Mouse (Mus musculus) embryonic fibroblast, embryonic 13.5 days (primary cell): ENCODE data around the gene Pcsk5. TPM values are rescaled to one million over a fixed set of nuclear protein-coding genes. Genes with fewer than 3 reads are reported as not detected.

Source experiments
- H3K27ac ChIP-seq: 2 replicates; pipeline ENCODE4 v1.5.1; 2012; ENCODE audit warnings: low read length, control low read depth, inconsistent platforms; ENCODE audit not compliant: insufficient read depth
- H3K4me1 ChIP-seq: 2 replicates; pipeline ENCODE4 v1.6.1; 2011; ENCODE audit warnings: low read length; ENCODE audit not compliant: control insufficient read depth, insufficient read depth
- H3K4me3 ChIP-seq: 2 replicates; pipeline ENCODE4 v1.5.1; 2011; ENCODE audit warnings: mild to moderate bottlenecking, control low read depth, low read length; ENCODE audit not compliant: insufficient read depth
- CTCF ChIP-seq: IDR thresholded peaks from 2 replicates; pipeline ENCODE4 v1.5.1; 2011; ENCODE audit warnings: mild to moderate bottlenecking, control low read depth, low read length, moderate library complexity, borderline replicate concordance; ENCODE audit not compliant: insufficient read depth
- POLR2A ChIP-seq: IDR thresholded peaks from 2 replicates; pipeline ENCODE4 v1.6.1; 2011; ENCODE audit warnings: low read depth, mild to moderate bottlenecking, control low read depth, low read length, moderate library complexity
- polyA plus RNA-seq: library from polyadenylated mRNA; stranded (reverse); fragments of >200 nt; gene quantifications from 2 replicates; pipeline ENCODE4 v1.2.4, GENCODE M21; 2011; ENCODE audit warnings: low read depth; ENCODE audit not compliant: missing spikeins, insufficient read length

Pcsk5 gene
- polyA plus RNA-seq, 1 experiment: 5.4 TPM

- Histone ChIP-seq H3K4me1 (no peaks in the 10 kb centered on the region), H3K4me3 (no peak overlapping the region), H3K27ac (no peak overlapping the region)
- TF ChIP-seq CTCF: no peak
- no peak for TF ChIP-seq POLR2A
Observed at GRCm38 (mm10) chr19:17412915-17413459, 424.4 kb downstream of the Pcsk5 start.

- H3K27ac ChIP-seq: no peak overlapping the region
Observed at GRCm38 (mm10) chr19:17410465-17411065, 426.9 kb downstream of the Pcsk5 start.

DNA sequence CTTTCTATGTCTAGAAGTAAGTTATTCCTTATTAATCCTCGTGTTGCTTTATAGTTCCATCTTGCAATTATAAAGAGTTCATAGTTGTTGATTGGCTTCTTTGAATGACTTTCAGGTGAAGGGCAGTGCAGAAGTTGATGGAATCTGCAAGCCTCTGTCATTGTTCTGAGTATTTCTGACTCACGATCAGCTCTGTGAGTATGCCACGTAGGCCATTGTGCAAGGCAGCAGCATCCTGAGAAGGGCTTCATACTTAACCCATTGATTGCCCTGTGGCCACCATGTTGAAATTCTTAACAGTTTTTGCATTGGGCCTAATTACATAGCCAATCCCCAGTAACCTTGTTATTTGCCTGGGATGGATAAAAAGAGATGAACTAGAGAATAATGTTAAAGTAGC is 428.1 kb downstream of the Pcsk5 start:
- no peak overlapping the region for H3K4me3 ChIP-seq
- no peak for TF ChIP-seq POLR2A
- TF ChIP-seq CTCF: no peak
- H3K4me1 ChIP-seq: no peaks in the 10 kb centered on the region
- no peak overlapping the region for H3K27ac ChIP-seq

More at GRCm38 (mm10) chr19:17410465-17411065, 426.9 kb downstream of the Pcsk5 start:
- Histone ChIP-seq H3K4me3 (no peak overlapping the region), H3K4me1 (no peaks in the 10 kb centered on the region)
- TF ChIP-seq POLR2A (no peak), CTCF (no peak)

- Histone ChIP-seq H3K4me1 (no peaks in the 10 kb centered on the region), H3K4me3 (no peak overlapping the region), H3K27ac (no peak overlapping the region)
- TF ChIP-seq POLR2A: no peak
- no peak for TF ChIP-seq CTCF
Observed at GRCm38 (mm10) chr19:17408591-17408990, 428.8 kb downstream of the Pcsk5 start.

- no peaks in the 10 kb centered on the region for H3K4me1 ChIP-seq
- no peak overlapping the region for H3K27ac ChIP-seq
- TF ChIP-seq POLR2A (no peak), CTCF (no peak)
- no peak overlapping the region for H3K4me3 ChIP-seq
Observed at GRCm38 (mm10) chr19:17406823-17407222, 430.6 kb downstream of the Pcsk5 start.

GRCm38 (mm10) chr19:17403175-17403574 is 434.3 kb downstream of the Pcsk5 start:
- no peaks in the 10 kb centered on the region for H3K4me1 ChIP-seq
- H3K4me3 ChIP-seq: no peak overlapping the region
- H3K27ac ChIP-seq: no peak overlapping the region
- TF ChIP-seq CTCF: no peak
- no peak for TF ChIP-seq POLR2A

DNA sequence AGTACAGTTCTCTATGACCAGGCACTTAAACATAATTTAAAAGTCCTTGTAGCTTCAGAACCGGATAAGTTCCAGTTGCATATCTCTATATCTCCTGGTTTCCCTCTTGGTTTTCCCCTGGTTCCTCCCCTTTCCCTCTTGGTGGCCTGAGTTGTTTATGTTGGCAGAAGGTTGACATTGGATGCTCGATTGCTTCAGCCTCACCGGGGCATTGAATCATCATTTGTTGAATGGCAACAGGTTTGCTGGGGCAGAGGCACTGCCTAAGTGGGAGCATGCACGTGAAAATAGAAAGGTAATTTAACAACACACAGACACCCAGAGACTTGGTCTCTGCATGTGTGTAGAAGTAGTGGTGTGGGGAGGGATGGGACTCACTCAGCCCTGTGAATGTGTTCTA is 436.9 kb downstream of the Pcsk5 start:
- H3K27ac ChIP-seq: no peak overlapping the region
- H3K4me1 ChIP-seq: no peaks in the 10 kb centered on the region; the same call in 1 of the 2 replicates
- no peak overlapping the region for H3K4me3 ChIP-seq
- TF ChIP-seq CTCF: no peak
- no peak for TF ChIP-seq POLR2A

DNA sequence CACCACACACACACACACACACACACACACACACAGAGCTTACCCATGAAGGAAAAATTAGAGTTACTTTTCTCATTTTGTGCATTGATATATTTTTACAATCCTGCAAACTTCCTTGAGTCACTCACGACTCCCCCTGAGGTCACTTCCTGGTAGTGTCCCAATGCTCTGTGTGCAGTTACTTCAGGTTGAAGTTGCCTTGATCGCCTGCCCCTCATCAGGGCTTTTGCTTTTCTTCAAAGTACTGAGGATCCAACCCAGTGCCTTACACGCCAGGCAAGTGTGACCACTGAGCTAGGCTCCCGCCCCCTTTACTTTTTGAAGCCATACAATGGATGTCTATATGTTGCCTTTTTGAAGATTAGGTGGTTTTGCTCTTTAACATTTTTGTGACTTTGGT is 437.5 kb downstream of the Pcsk5 start:
- Histone ChIP-seq H3K27ac (no peak overlapping the region), H3K4me1 (no peaks in the 10 kb centered on the region; the same call in 1 of the 2 replicates), H3K4me3 (no peak overlapping the region)
- TF ChIP-seq POLR2A (no peak), CTCF (no peak)

- no peak overlapping the region for H3K4me3 ChIP-seq
- H3K27ac ChIP-seq: no peak overlapping the region
- TF ChIP-seq CTCF (no peak), POLR2A (no peak)
- no peaks in the 10 kb centered on the region; the same call in 1 of the 2 replicates for H3K4me1 ChIP-seq
Observed at GRCm38 (mm10) chr19:17397922-17398321, 439.5 kb downstream of the Pcsk5 start.

GRCm38 (mm10) chr19:17396802-17397201 is 440.6 kb downstream of the Pcsk5 start:
- Histone ChIP-seq H3K4me1 (no peaks in the 10 kb centered on the region; the same call in 1 of the 2 replicates), H3K27ac (no peak overlapping the region), H3K4me3 (no peak overlapping the region)
- no peak for TF ChIP-seq CTCF
- TF ChIP-seq POLR2A: no peak
